Mouse (Mus musculus): Measurements from ENCODE around the gene Gm10188.
A peak's percentile ranks its signal among the peaks of the same experiment; 100 is the strongest.

The Gm10188 gene

GRCm38 (mm10) chr1:132226297-132227080 is 3.1 kb downstream of the Gm10188 start:
- peak in 1 of 2 experiments; percentile 27 for DNase-seq

GRCm38 (mm10) chr1:132222166-132222565 is 7.4 kb downstream of the Gm10188 start:
- no peak for DNase-seq

- no peak for DNase-seq
Observed at GRCm38 (mm10) chr1:132221627-132222026, 7.9 kb downstream of the Gm10188 start.

GRCm38 (mm10) chr1:132216276-132216675 is 13.3 kb downstream of the Gm10188 start:
- DNase-seq = no peak

GRCm38 (mm10) chr1:132213076-132213475 is 16.5 kb downstream of the Gm10188 start:
- no peak for DNase-seq

- peak; percentile 58 to 64 for DNase-seq
Observed at GRCm38 (mm10) chr1:132212218-132212617, 17.3 kb downstream of the Gm10188 start.

GRCm38 (mm10) chr1:132211672-132212071 is 17.9 kb downstream of the Gm10188 start:
- DNase-seq = peak in 1 of 2 experiments; percentile 38

GRCm38 (mm10) chr1:132210922-132211321 is 18.6 kb downstream of the Gm10188 start:
- DNase-seq = peak in 1 of 2 experiments; percentile 42

- DNase-seq = no peak
Observed at GRCm38 (mm10) chr1:132209400-132209799, 20.2 kb downstream of the Gm10188 start.

- no peak for DNase-seq
Observed at GRCm38 (mm10) chr1:132208154-132208553, 21.4 kb downstream of the Gm10188 start.

GRCm38 (mm10) chr1:132206828-132207227 is 22.7 kb downstream of the Gm10188 start:
- DNase-seq = no peak

GRCm38 (mm10) chr1:132205958-132206357 is 23.6 kb downstream of the Gm10188 start:
- no peak for DNase-seq

GRCm38 (mm10) chr1:132202771-132203170 is 26.8 kb downstream of the Gm10188 start:
- no peak for DNase-seq

GRCm38 (mm10) chr1:132201936-132202335 is 27.6 kb downstream of the Gm10188 start:
- DNase-seq = no peak

GRCm38 (mm10) chr1:132201511-132201860 is 28.1 kb downstream of the Gm10188 start:
- no peak for DNase-seq

GRCm38 (mm10) chr1:132200562-132201510 is 28.7 kb downstream of the Gm10188 start:
- no peak for DNase-seq

GRCm38 (mm10) chr1:132199934-132200333 is 29.6 kb downstream of the Gm10188 start:
- no peak for DNase-seq

GRCm38 (mm10) chr1:132199244-132199643 is 30.3 kb downstream of the Gm10188 start:
- DNase-seq = no peak

GRCm38 (mm10) chr1:132198401-132199071 is 31.0 kb downstream of the Gm10188 start:
- DNase-seq = no peak

GRCm38 (mm10) chr1:132197666-132198065 is 31.9 kb downstream of the Gm10188 start:
- DNase-seq = no peak

GRCm38 (mm10) chr1:132196337-132196736 is 33.2 kb downstream of the Gm10188 start:
- peak in 1 of 2 experiments; percentile 22 for DNase-seq

GRCm38 (mm10) chr1:132195681-132196080 is 33.9 kb downstream of the Gm10188 start:
- no peak for DNase-seq

- DNase-seq = no peak
Observed at GRCm38 (mm10) chr1:132195100-132195499, 34.5 kb downstream of the Gm10188 start.
